Mouse (Mus musculus): ENCODE results near the gene Pdgfd. TPM values are rescaled to one million over a fixed set of nuclear protein-coding genes. Genes with fewer than 3 reads are reported as not detected.

The Pdgfd gene
- polyA plus RNA-seq, 1 experiment from 2014 or later: 0.46 TPM

DNA sequence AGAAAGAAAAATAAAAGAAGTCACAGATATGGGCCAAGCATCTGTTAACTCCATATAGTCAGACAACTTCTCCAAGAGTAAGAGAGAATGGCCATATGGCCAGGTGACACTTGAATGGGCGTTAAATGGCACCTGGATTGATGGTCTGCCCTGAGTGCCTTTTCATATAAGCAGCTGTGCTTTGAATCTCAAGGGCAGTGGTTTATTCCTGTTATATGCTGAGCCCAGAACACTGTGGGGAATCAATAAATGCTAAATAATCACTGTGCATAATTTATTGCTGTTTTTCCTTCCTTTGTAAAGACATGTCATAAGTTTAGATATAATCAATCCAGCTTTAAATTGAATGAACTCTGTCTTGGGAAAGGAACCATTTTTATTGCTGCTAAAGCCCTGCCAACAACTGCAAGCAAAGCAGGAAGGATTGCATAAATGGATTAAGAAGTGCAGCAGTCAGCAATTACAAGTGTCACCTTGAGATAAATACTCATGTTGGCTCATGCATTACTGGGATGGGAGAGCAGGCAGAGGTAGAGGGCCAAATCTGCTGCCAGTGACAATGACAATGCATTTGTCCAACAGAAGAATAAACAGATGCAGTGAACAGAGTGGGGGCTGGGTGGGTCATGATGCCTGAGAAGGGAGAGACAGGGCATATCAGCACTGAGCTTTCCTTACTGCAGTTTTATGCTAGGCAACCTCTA, 185.0 kb downstream of the Pdgfd start:
- no peak overlapping the region for H3K4me2 ChIP-seq
- no peaks in the 10 kb centered on the region for H3K4me1 ChIP-seq (replicated peaks)
- no peak overlapping the region for H3K4me3 ChIP-seq (replicated peaks)
- WGBS (ENCODE audit: insufficient replicate concordance): 21% methylated on average over 1 of the region's 1 CpGs
- no peak for ATAC-seq (ENCODE audit: insufficient read depth)
- H3K27ac ChIP-seq (replicated peaks): no peak overlapping the region
- no peaks in the 10 kb centered on the region for H3K36me3 ChIP-seq (replicated peaks)
- no peaks in the 10 kb centered on the region for H3K27me3 ChIP-seq
- no peak overlapping the region for H3K9ac ChIP-seq
- no peaks in the 10 kb centered on the region for H3K9me3 ChIP-seq (replicated peaks)

DNA sequence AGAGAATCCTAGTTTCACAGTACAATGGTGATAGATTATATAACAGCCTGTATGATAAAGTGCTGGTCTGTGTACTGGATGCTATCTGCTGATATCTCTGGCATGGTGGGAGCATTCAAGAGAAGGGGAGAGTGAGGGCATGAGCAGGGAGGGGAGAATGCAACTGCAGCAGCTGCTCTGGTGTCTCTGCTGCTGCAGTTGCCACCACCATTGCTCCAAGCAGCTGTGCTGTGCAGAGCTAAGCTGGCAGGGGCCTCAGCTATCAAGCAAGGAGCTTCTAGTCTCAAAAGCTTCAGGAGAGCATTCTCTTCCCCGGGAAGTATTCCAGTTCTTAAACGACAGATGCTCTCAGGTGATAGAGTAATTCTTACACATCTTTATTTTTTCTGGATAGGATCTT, 192.4 kb downstream of the Pdgfd start:
- Histone ChIP-seq H3K36me3 (replicated peaks) (no peaks in the 10 kb centered on the region), H3K9me3 (replicated peaks) (no peaks in the 10 kb centered on the region), H3K4me1 (replicated peaks) (no peaks in the 10 kb centered on the region), H3K9ac (no peak overlapping the region), H3K27ac (replicated peaks) (no peak overlapping the region), H3K27me3 (no peaks in the 10 kb centered on the region), H3K4me2 (no peak overlapping the region), H3K4me3 (replicated peaks) (no peak overlapping the region)
- 70% methylated on average over 2 of the region's 2 CpGs for WGBS (ENCODE audit: insufficient replicate concordance)
- ATAC-seq (ENCODE audit: insufficient read depth): no peak

DNA sequence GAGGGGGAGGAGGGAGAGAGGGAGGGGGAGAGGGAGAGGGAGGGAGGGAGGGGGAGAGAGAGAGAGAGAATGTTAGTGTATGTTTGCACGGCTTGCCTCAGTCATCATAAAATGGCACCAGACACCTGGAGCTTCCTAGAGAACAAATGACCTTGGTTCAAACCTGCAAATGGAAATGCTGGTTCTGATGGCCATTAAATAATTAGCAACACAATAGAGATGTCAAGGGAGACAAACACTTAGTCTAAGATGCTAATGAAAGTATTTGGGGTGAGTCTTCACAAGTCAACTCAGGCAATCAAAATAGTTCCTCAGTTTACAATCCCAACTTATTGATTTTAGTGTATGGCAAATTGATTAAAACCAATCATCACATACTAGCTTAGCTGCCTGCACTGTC, 198.2 kb downstream of the Pdgfd start:
- Histone ChIP-seq H3K36me3 (replicated peaks) (no peaks in the 10 kb centered on the region), H3K9me3 (replicated peaks) (no peaks in the 10 kb centered on the region), H3K4me1 (replicated peaks) (no peaks in the 10 kb centered on the region), H3K9ac (no peak overlapping the region), H3K27me3 (no peaks in the 10 kb centered on the region), H3K27ac (replicated peaks) (no peak overlapping the region), H3K4me3 (replicated peaks) (no peak overlapping the region), H3K4me2 (no peak overlapping the region)
- 58% methylated on average over 1 of the region's 1 CpGs for WGBS (ENCODE audit: insufficient replicate concordance)
- no peak for ATAC-seq (ENCODE audit: insufficient read depth)

DNA sequence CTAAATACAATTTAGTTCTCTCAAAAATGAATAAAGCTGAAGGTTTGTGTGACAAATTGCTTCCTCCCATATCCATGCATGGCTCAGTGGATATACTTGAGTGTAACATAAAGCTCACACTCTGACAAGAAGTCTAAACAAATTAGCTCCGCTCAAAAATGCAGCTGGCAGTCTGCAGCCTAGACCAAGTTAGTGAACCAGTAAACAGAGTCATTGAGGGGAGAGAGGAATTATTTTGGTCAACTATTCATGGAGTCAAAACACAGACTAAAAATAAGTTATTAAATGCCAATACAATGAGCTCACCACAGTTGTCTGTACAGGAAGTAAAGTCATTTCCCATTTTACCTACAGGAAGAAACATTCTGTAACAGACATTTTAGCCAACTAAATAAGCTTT, 233.4 kb downstream of the Pdgfd start:
- ATAC-seq (ENCODE audit: insufficient read depth): no peak
- H3K9me3 ChIP-seq (replicated peaks): no peaks in the 10 kb centered on the region
- H3K36me3 ChIP-seq (replicated peaks): no peaks in the 10 kb centered on the region
- no peak overlapping the region for H3K4me2 ChIP-seq
- 18% methylated on average over 1 of the region's 1 CpGs for WGBS (ENCODE audit: insufficient replicate concordance)
- H3K27me3 ChIP-seq: no peaks in the 10 kb centered on the region
- H3K4me1 ChIP-seq (replicated peaks): no peaks in the 10 kb centered on the region
- H3K27ac ChIP-seq (replicated peaks): no peak overlapping the region
- H3K4me3 ChIP-seq (replicated peaks): no peak overlapping the region
- H3K9ac ChIP-seq: no peak overlapping the region

DNA sequence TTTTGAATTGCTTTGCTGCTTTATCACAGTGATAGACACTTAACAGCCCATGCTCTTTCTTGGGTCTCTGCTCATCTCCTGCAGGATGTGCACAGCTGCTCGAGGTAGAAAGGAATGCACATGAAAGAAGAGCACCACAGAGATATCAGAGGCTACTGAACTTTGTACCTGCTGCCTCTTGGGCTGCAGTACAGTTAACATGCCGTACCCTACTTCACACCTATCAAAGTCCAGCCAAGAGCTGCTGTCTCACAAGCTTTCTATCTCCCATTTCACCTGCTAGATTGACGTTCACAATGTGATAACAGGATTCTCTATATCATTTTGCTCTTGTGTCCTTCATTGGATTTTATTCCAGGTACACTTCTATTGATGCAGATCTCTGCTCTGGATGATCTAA, 238.2 kb downstream of the Pdgfd start:
- Histone ChIP-seq H3K27me3 (no peaks in the 10 kb centered on the region), H3K9me3 (replicated peaks) (no peaks in the 10 kb centered on the region), H3K27ac (replicated peaks) (no peak overlapping the region), H3K9ac (no peak overlapping the region), H3K4me1 (replicated peaks) (no peaks in the 10 kb centered on the region), H3K36me3 (replicated peaks) (no peaks in the 10 kb centered on the region), H3K4me3 (replicated peaks) (no peak overlapping the region), H3K4me2 (no peak overlapping the region)
- 45% methylated on average over 3 of the region's 3 CpGs for WGBS (ENCODE audit: insufficient replicate concordance)
- ATAC-seq (ENCODE audit: insufficient read depth): no peak

DNA sequence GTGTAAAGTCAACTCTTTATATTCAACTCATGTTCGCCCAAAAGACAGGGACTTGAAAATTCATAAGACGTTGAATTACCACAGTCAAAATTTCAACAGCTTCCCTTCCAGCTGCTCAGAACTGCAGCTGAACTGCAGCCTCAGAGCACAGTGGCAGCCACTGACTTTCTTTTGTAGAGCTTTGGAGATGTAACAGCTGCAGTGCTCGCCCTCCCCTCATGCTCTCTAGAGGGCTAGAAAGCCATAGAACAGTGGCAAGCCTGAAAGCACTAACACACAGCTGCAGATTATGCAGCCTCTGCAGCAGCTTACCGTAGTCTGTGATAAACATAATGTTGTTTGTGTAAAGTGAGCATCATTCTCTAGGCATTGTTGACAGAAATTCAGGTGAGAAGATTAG, 239.6 kb downstream of the Pdgfd start:
- no peaks in the 10 kb centered on the region for H3K4me1 ChIP-seq (replicated peaks)
- no peak for ATAC-seq (ENCODE audit: insufficient read depth)
- no peaks in the 10 kb centered on the region for H3K27me3 ChIP-seq

DNA sequence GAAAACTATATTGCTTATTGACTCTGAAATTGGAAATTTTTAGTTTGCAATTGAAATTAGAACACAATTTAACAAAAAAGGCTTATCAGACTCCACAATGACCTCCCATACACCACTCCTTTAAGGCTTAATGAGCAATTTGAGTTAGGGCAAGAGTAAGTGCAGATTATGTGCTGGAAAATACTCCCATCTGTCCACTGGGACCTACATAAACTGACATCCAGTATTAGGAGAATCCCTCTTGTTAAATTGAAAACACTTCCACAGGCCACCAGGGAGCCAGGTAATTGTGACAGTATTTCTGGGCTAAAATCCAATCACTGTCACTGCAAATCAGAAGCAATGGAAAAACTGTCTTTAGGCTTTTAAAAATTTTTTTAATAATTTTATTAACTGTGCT, 256.2 kb downstream of the Pdgfd start:
- no peak for ATAC-seq (ENCODE audit: insufficient read depth)
- Histone ChIP-seq H3K4me1 (replicated peaks) (no peaks in the 10 kb centered on the region), H3K36me3 (replicated peaks) (no peaks in the 10 kb centered on the region), H3K27ac (replicated peaks) (no peak overlapping the region), H3K4me3 (replicated peaks) (no peak overlapping the region), H3K9me3 (replicated peaks) (no peaks in the 10 kb centered on the region), H3K27me3 (no peaks in the 10 kb centered on the region), H3K9ac (no peak overlapping the region), H3K4me2 (no peak overlapping the region)

More for the DNA sequence above, 239.6 kb downstream of the Pdgfd start:
- Histone ChIP-seq H3K9me3 (replicated peaks) (no peaks in the 10 kb centered on the region), H3K4me3 (replicated peaks) (no peak overlapping the region), H3K36me3 (replicated peaks) (no peaks in the 10 kb centered on the region), H3K9ac (no peak overlapping the region), H3K27ac (replicated peaks) (no peak overlapping the region), H3K4me2 (no peak overlapping the region)
- 52% methylated on average over 4 of the region's 4 CpGs for WGBS (ENCODE audit: insufficient replicate concordance)

Other genes starting within 250 kb of the Pdgfd start
- gene Ddi1, start 101.3 kb downstream of the Pdgfd start, polyA plus RNA-seq (2015; fragmentation: Nextera tagmentation; extraction: Ambion mirVana): not detected in 2 replicates

Data from liver, embryonic 15.5 days (tissue).